Mouse (Mus musculus): Measurements from ENCODE around the gene Cdan1.

DNA sequence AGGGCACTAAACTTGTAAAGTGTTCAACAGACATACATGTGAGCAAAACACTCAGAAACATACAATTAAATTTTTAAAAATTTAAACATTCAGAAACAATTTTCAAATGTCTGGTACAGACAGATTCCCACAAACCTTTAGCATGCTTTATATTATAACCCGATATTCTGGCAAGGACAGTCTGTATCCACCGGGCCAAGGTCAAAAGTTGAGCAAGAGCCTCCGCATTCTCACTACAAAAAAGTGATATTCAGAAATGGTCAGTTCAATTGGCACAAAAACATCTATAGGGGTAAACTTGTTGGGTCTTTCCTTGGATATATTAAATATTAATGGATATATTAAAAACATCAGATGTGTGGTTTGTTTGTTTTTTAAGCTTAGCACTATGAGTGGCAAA, 46.4 kb upstream of the Cdan1 start:
- no peak for TF ChIP-seq CTCF (IDR thresholded peaks at IDR 0.05; ENCODE audit: low read depth)
- no peak for TF ChIP-seq EP300 (IDR thresholded peaks at IDR 0.05; ENCODE audit: low read depth)

Data from heart, postnatal 0 days (tissue).